In genomic region chr6:82073011-82073410, GRCm38 (mm10) we compare ENCODE assay signal across 12 mouse cellular contexts. TPM values are rescaled to one million over a fixed set of nuclear protein-coding genes. Genes with fewer than 3 reads are reported as not detected.
DNase-seq lines count a peak whose midpoint lies in the region; ATAC-seq lines count a peak whose summit lies in the region.
"Had no signal": no experiment of that assay in that cellular context is flagged by ENCODE, and none has a peak within 500 bp of the region (broad histone marks: within the 10 kb centered on the region; RNA-seq: fewer than 3 reads in every experiment).

No protein-coding gene starts in this region.

- no peak overlapping the region for H3K27ac ChIP-seq in intestine, embryonic 15.5 days
- H3K27ac ChIP-seq: limb, embryonic 15.5 days; neural tube, embryonic 13.5 days had no signal

- no peaks in the 10 kb centered on the region for H3K4me1 ChIP-seq in intestine, embryonic 15.5 days (replicated peaks)
- H3K4me1 ChIP-seq: neural tube, embryonic 13.5 days had no signal

- H3K9me3 ChIP-seq in intestine, embryonic 15.5 days, result no peaks in the 10 kb centered on the region
- H3K9me3 ChIP-seq: limb, embryonic 15.5 days; neural tube, embryonic 13.5 days had no signal

- 87% methylated on average over 2 of the region's 2 CpGs for WGBS in intestine, embryonic 15.5 days

- no peaks in the 10 kb centered on the region; the same call in 1 of the 2 replicates for H3K36me3 ChIP-seq in intestine, embryonic 15.5 days
- H3K36me3 ChIP-seq: neural tube, embryonic 13.5 days had no signal

- ATAC-seq in intestine, embryonic 15.5 days, result peak; percentile 82
- ATAC-seq: forebrain, postnatal 0 days had no signal

- DNase-seq in right cerebral cortex, postnatal 10 days (ENCODE audit: low spot score in 2 of 2), result peak; percentile 53
- no peak for DNase-seq in right cerebral cortex, postnatal 4 days
- peak; percentile 19 to 40 for DNase-seq in left cerebral cortex, adult 9 months (ENCODE audit: low spot score in 2 of 2)
- no peak for DNase-seq in gastrocnemius, postnatal 10 days
- DNase-seq in T-cell, adult 2 months (ENCODE audit: low spot score), result no peak
- DNase-seq in ovary, postnatal 36 days (ENCODE audit: low spot score), result no peak
- DNase-seq: forebrain, postnatal 0 days; heart, postnatal 4 days had no signal

- H3K27me3 ChIP-seq in intestine, embryonic 15.5 days (replicated peaks), result no peaks in the 10 kb centered on the region
- H3K27me3 ChIP-seq: limb, embryonic 15.5 days; neural tube, embryonic 13.5 days had no signal

- no peak overlapping the region for H3K9ac ChIP-seq in intestine, embryonic 15.5 days
- H3K9ac ChIP-seq: forebrain, postnatal 0 days; limb, embryonic 15.5 days; neural tube, embryonic 13.5 days had no signal

- H3K4me2 ChIP-seq in intestine, embryonic 15.5 days (replicated peaks), result no peak overlapping the region
- H3K4me2 ChIP-seq: limb, embryonic 15.5 days; neural tube, embryonic 13.5 days had no signal

- H3K4me3 ChIP-seq in intestine, embryonic 15.5 days (replicated peaks), result no peak overlapping the region
- H3K4me3 ChIP-seq: limb, embryonic 15.5 days; neural tube, embryonic 13.5 days had no signal

RNA-seq across cellular contexts. Expression of gene Eva1a, which starts 32.2 kb away (rescaled TPM):
- 16.8 and 19.6 TPM in 2 replicates for polyA plus RNA-seq in intestine, embryonic 15.5 days (2015; fragmentation: Nextera tagmentation; extraction: Ambion mirVana)
- total RNA-seq in gastrocnemius, postnatal 10 days (2021), result 1 to 10 TPM; 2.0 to 2.1 TPM
- total RNA-seq: MEL had no signal

Comparison
In these comparisons a context has a peak if more than half of its experiments do, and no peak if none do; other contexts are left out.
1. DNase-seq: peak in right cerebral cortex, postnatal 10 days (2 of 2) and left cerebral cortex, adult 9 months (2 of 2); none in right cerebral cortex, postnatal 4 days (single experiment), gastrocnemius, postnatal 10 days (single experiment), T-cell, adult 2 months (single experiment) and ovary, postnatal 36 days (single experiment).